Mouse (Mus musculus): Measurements from ENCODE around the gene Rps21. TPM values are rescaled to one million over a fixed set of nuclear protein-coding genes. Genes with fewer than 3 reads are reported as not detected.

Gene Rps21
- polyA plus RNA-seq, 1 experiment from 2014 or later = 516 TPM

GRCm38 (mm10) chr2:180275836-180276235 lies 18.7 kb downstream of the Rps21 start:
- H3K9ac ChIP-seq = no peak overlapping the region
- no peaks in the 10 kb centered on the region for H3K9me3 ChIP-seq
- WGBS = 2% methylated on average over 8 of the region's 8 CpGs
- H3K4me3 ChIP-seq (replicated peaks) = no peak overlapping the region
- peak overlapping the region; percentile 91 for H3K27ac ChIP-seq
- H3K4me1 ChIP-seq = peaks cover 47% of the 10 kb centered on the region
- peak; percentile 41 for ATAC-seq (ENCODE audit: insufficient read depth, low FRiP score, low read depth)
- H3K27me3 ChIP-seq (replicated peaks) = no peaks in the 10 kb centered on the region
- peak overlapping the region; percentile 30 for H3K4me2 ChIP-seq
- H3K36me3 ChIP-seq = no peaks in the 10 kb centered on the region

- Histone ChIP-seq H3K9ac (no peak overlapping the region), H3K4me3 (replicated peaks) (no peak overlapping the region), H3K4me1 (peaks cover 42% of the 10 kb centered on the region), H3K4me2 (peak overlapping the region; percentile 30), H3K36me3 (no peaks in the 10 kb centered on the region), H3K9me3 (no peaks in the 10 kb centered on the region), H3K27ac (peak overlapping the region; percentile 91), H3K27me3 (replicated peaks) (no peaks in the 10 kb centered on the region)
- WGBS = 39% methylated on average over 4 of the region's 4 CpGs
- ATAC-seq (ENCODE audit: insufficient read depth, low FRiP score, low read depth) = no peak
Observed at GRCm38 (mm10) chr2:180276385-180276784, 19.2 kb downstream of the Rps21 start.

- H3K9ac ChIP-seq = no peak overlapping the region
- no peaks in the 10 kb centered on the region for H3K36me3 ChIP-seq
- peak overlapping the region; percentile 91 for H3K27ac ChIP-seq
- ATAC-seq (ENCODE audit: insufficient read depth, low FRiP score, low read depth) = peak; percentile 55
- H3K4me1 ChIP-seq = peaks cover 38% of the 10 kb centered on the region
- no peaks in the 10 kb centered on the region for H3K9me3 ChIP-seq
- H3K4me2 ChIP-seq = peak overlapping the region; percentile 30
- WGBS = 33% methylated on average over 8 of the region's 8 CpGs
- no peaks in the 10 kb centered on the region for H3K27me3 ChIP-seq (replicated peaks)
- no peak overlapping the region for H3K4me3 ChIP-seq (replicated peaks)
Observed at GRCm38 (mm10) chr2:180276851-180277259, 19.7 kb downstream of the Rps21 start.

GRCm38 (mm10) chr2:180277773-180278320 lies 20.7 kb downstream of the Rps21 start:
- peaks cover 30% of the 10 kb centered on the region for H3K4me1 ChIP-seq
- ATAC-seq (ENCODE audit: insufficient read depth, low FRiP score, low read depth) = no peak
- no peak overlapping the region for H3K9ac ChIP-seq
- H3K27ac ChIP-seq = peak overlapping the region; percentile 91
- no peak overlapping the region for H3K4me2 ChIP-seq
- H3K9me3 ChIP-seq = no peaks in the 10 kb centered on the region
- no peak overlapping the region for H3K4me3 ChIP-seq (replicated peaks)
- 58% methylated on average over 8 of the region's 8 CpGs for WGBS
- no peaks in the 10 kb centered on the region for H3K36me3 ChIP-seq
- H3K27me3 ChIP-seq (replicated peaks) = no peaks in the 10 kb centered on the region

- Histone ChIP-seq H3K27ac (no peak overlapping the region), H3K4me3 (replicated peaks) (no peak overlapping the region), H3K4me1 (peaks cover 24% of the 10 kb centered on the region), H3K9ac (no peak overlapping the region), H3K27me3 (replicated peaks) (no peaks in the 10 kb centered on the region), H3K4me2 (no peak overlapping the region), H3K36me3 (no peaks in the 10 kb centered on the region), H3K9me3 (no peaks in the 10 kb centered on the region)
- WGBS = 87% methylated on average over 8 of the region's 8 CpGs
- no peak for ATAC-seq (ENCODE audit: insufficient read depth, low FRiP score, low read depth)
Observed at GRCm38 (mm10) chr2:180279321-180279720, 22.1 kb downstream of the Rps21 start.

GRCm38 (mm10) chr2:180288966-180289365 lies 31.8 kb downstream of the Rps21 start:
- no peak for ATAC-seq (ENCODE audit: insufficient read depth, low FRiP score, low read depth)
- Histone ChIP-seq H3K4me1 (peaks cover 14% of the 10 kb centered on the region; the same call in 1 of the 2 replicates), H3K4me2 (peak overlapping the region; percentile 52), H3K27ac (peak overlapping the region; percentile 92), H3K9me3 (no peaks in the 10 kb centered on the region), H3K4me3 (replicated peaks) (peak overlapping the region; percentile 33), H3K36me3 (no peaks in the 10 kb centered on the region), H3K27me3 (replicated peaks) (no peaks in the 10 kb centered on the region), H3K9ac (no peak overlapping the region)
- 37% methylated on average over 11 of the region's 11 CpGs for WGBS

- Histone ChIP-seq H3K36me3 (no peaks in the 10 kb centered on the region), H3K4me1 (peaks cover 14% of the 10 kb centered on the region; the same call in 1 of the 2 replicates), H3K4me3 (replicated peaks) (peak within 1 kb of the TSS; percentile 33), H3K4me2 (peak within 1 kb of the TSS; percentile 52), H3K9me3 (no peaks in the 10 kb centered on the region), H3K9ac (no peak within 1 kb of the TSS), H3K27ac (peak within 1 kb of the TSS; percentile 92), H3K27me3 (replicated peaks) (no peaks in the 10 kb centered on the region)
- WGBS = 44% methylated on average over 16 of the region's 16 CpGs
- peak; percentile 81 for ATAC-seq (ENCODE audit: insufficient read depth, low FRiP score, low read depth)
Observed at GRCm38 (mm10) chr2:180289440-180290108, 32.4 kb downstream of the Rps21 start, which contains the start of gene Rbbp8nl. TSS of gene Rbbp8nl (minus strand) at chr2:180289879.

- Histone ChIP-seq H3K9ac (no peak overlapping the region), H3K4me3 (replicated peaks) (no peak overlapping the region), H3K27me3 (replicated peaks) (no peaks in the 10 kb centered on the region), H3K36me3 (no peaks in the 10 kb centered on the region), H3K27ac (peak overlapping the region; percentile 92), H3K9me3 (no peaks in the 10 kb centered on the region), H3K4me2 (no peak overlapping the region), H3K4me1 (peaks cover 14% of the 10 kb centered on the region; the same call in 1 of the 2 replicates)
- WGBS = 49% methylated on average over 6 of the region's 6 CpGs
- ATAC-seq (ENCODE audit: insufficient read depth, low FRiP score, low read depth) = no peak
Observed at GRCm38 (mm10) chr2:180290503-180290902, 33.3 kb downstream of the Rps21 start.

- Histone ChIP-seq H3K9ac (no peak overlapping the region), H3K4me2 (no peak overlapping the region), H3K4me3 (replicated peaks) (no peak overlapping the region), H3K4me1 (peaks cover 14% of the 10 kb centered on the region; the same call in 1 of the 2 replicates), H3K36me3 (no peaks in the 10 kb centered on the region), H3K27me3 (replicated peaks) (no peaks in the 10 kb centered on the region), H3K9me3 (no peaks in the 10 kb centered on the region), H3K27ac (peak overlapping the region; percentile 38; the same call in 1 of the 2 replicates)
- 54% methylated on average over 5 of the region's 5 CpGs for WGBS
- no peak; the same call in 1 of the 2 replicates for ATAC-seq (ENCODE audit: insufficient read depth, low FRiP score, low read depth)
Observed at GRCm38 (mm10) chr2:180291566-180291965, 34.4 kb downstream of the Rps21 start.

GRCm38 (mm10) chr2:180292026-180292425 lies 34.8 kb downstream of the Rps21 start:
- Histone ChIP-seq H3K9ac (no peak overlapping the region), H3K4me3 (replicated peaks) (no peak overlapping the region), H3K9me3 (no peaks in the 10 kb centered on the region), H3K4me1 (peaks cover 14% of the 10 kb centered on the region; the same call in 1 of the 2 replicates), H3K27me3 (replicated peaks) (no peaks in the 10 kb centered on the region), H3K27ac (peak overlapping the region; percentile 38; the same call in 1 of the 2 replicates), H3K4me2 (no peak overlapping the region), H3K36me3 (no peaks in the 10 kb centered on the region)
- no peak for ATAC-seq (ENCODE audit: insufficient read depth, low FRiP score, low read depth)
- 51% methylated on average over 4 of the region's 4 CpGs for WGBS

- Histone ChIP-seq H3K27ac (no peak overlapping the region), H3K4me2 (no peak overlapping the region), H3K9me3 (no peaks in the 10 kb centered on the region), H3K9ac (no peak overlapping the region), H3K36me3 (no peaks in the 10 kb centered on the region), H3K4me1 (peaks cover 14% of the 10 kb centered on the region; the same call in 1 of the 2 replicates), H3K4me3 (replicated peaks) (no peak overlapping the region), H3K27me3 (replicated peaks) (no peaks in the 10 kb centered on the region)
- ATAC-seq (ENCODE audit: insufficient read depth, low FRiP score, low read depth) = no peak
- WGBS = 68% methylated on average over 8 of the region's 8 CpGs
Observed at GRCm38 (mm10) chr2:180292906-180293305, 35.7 kb downstream of the Rps21 start.

GRCm38 (mm10) chr2:180300252-180300651 lies 43.1 kb downstream of the Rps21 start:
- 27% methylated on average over 2 of the region's 2 CpGs for WGBS
- H3K9ac ChIP-seq = no peak overlapping the region
- H3K9me3 ChIP-seq = no peaks in the 10 kb centered on the region
- H3K4me2 ChIP-seq = no peak overlapping the region
- no peak for ATAC-seq (ENCODE audit: insufficient read depth, low FRiP score, low read depth)
- H3K36me3 ChIP-seq = no peaks in the 10 kb centered on the region
- no peaks in the 10 kb centered on the region for H3K27me3 ChIP-seq (replicated peaks)
- no peak overlapping the region for H3K4me3 ChIP-seq (replicated peaks)
- 0 out of 2 replicates have a peak, but pooled peaks cover 3% of the 10 kb centered on the region for H3K4me1 ChIP-seq
- H3K27ac ChIP-seq = 0 out of 2 replicates have a peak overlapping the region, but pooled peaks have one; percentile 6
